ENCODE assay signal across 9 mouse cellular contexts in genomic region chr6:135144516-135144915, GRCm38 (mm10). TPM values are rescaled to one million over a fixed set of nuclear protein-coding genes. Genes with fewer than 3 reads are reported as not detected.
DNase-seq lines count a peak whose midpoint lies in the region; ATAC-seq and TF ChIP-seq lines count a peak whose summit lies in the region.
"Had no signal": no experiment of that assay in that cellular context is flagged by ENCODE, and none has a peak within 500 bp of the region (broad histone marks: within the 10 kb centered on the region; RNA-seq: fewer than 3 reads in every experiment).

No protein-coding gene starts in this region.

- H3K9me3 ChIP-seq in ES-E14 (ENCODE audit: control insufficient read depth, insufficient read depth, low read depth, low read length): no peaks in the 10 kb centered on the region
- H3K9me3 ChIP-seq in forebrain, embryonic 15.5 days: no peaks in the 10 kb centered on the region

- no peak overlapping the region for H3K4me2 ChIP-seq in forebrain, embryonic 15.5 days (replicated peaks)

- H3K36me3 ChIP-seq in ES-E14 (ENCODE audit: control insufficient read depth, insufficient read depth, low read length, poor library complexity, severe bottlenecking): peaks cover 4% of the 10 kb centered on the region; the same call in 1 of the 2 replicates
- no peaks in the 10 kb centered on the region for H3K36me3 ChIP-seq in forebrain, embryonic 15.5 days

- no peak overlapping the region for H3K27ac ChIP-seq in ES-E14 (ENCODE audit: insufficient read depth, low read depth, low read length, poor library complexity, severe bottlenecking)
- H3K27ac ChIP-seq in forebrain, embryonic 15.5 days (replicated peaks): 0 out of 2 replicates have a peak overlapping the region, but pooled peaks have one; percentile 35

- H3K9ac ChIP-seq in ES-E14 (ENCODE audit: insufficient read depth, low read depth, low read length, poor library complexity, severe bottlenecking): no peak overlapping the region
- H3K9ac ChIP-seq in forebrain, embryonic 15.5 days (replicated peaks): no peak overlapping the region

- no peak for ATAC-seq in CD4-positive, CD25-positive, alpha-beta regulatory T cell, adult 4 months
- ATAC-seq in forebrain, embryonic 15.5 days (replicated peaks): peak; percentile 59
- no peak for ATAC-seq in inflammation-experienced regulatory T-cells, adult 6 months

- no peak overlapping the region for H3K4me3 ChIP-seq in ES-E14 (ENCODE audit: insufficient read depth in 1 of 2, low read depth in 1 of 2, low read length in 2 of 2, poor library complexity in 1 of 2, severe bottlenecking in 1 of 2)
- no peak overlapping the region for H3K4me3 ChIP-seq in forebrain, embryonic 15.5 days

- DNase-seq in CD4-positive, CD25-positive, alpha-beta regulatory T cell, adult 2 months (ENCODE audit: low read depth, low spot score): peak; percentile 53
- DNase-seq in kidney, postnatal 10 days: peak; percentile 49
- DNase-seq in kidney, adult 18-20 months: no peak
- DNase-seq in ES-E14 (ENCODE audit: low read depth, low spot score): no peak
- peak; percentile 40 for DNase-seq in lung, postnatal 36 days

- 8% methylated on average over 3 of the region's 3 CpGs for WGBS in forebrain, embryonic 15.5 days

- H3K4me1 ChIP-seq in ES-E14 (ENCODE audit: control insufficient read depth in 2 of 2, insufficient read depth in 2 of 2, low read length in 2 of 2, poor library complexity in 1 of 2): no peaks in the 10 kb centered on the region
- H3K4me1 ChIP-seq in forebrain, embryonic 15.5 days: no peaks in the 10 kb centered on the region

- H3K27me3 ChIP-seq in forebrain, embryonic 15.5 days: no peaks in the 10 kb centered on the region

- in situ Hi-C loops in ES-E14 (cut with MboI; ENCODE audit: low sequenced_read_pairs in 2 of 2, unreplicated experiment in 2 of 2): no loop called here

TF ChIP-seq in ES-E14, 5 proteins besides CTCF, POLR2A, EP300 and RAD21:
- TF ChIP-seq MAFK (IDR thresholded peaks at IDR 0.05; ENCODE audit: insufficient read depth, low read depth, low read length) (0 out of 2 replicates have a peak, but pooled peaks have one; percentile 14), ZC3H11A (IDR thresholded peaks at IDR 0.05; ENCODE audit: borderline replicate concordance, low read depth, low read length) (peak; percentile 75), CHD2 (IDR thresholded peaks at IDR 0.05; ENCODE audit: low read depth, low read length) (no peak), HCFC1 (IDR thresholded peaks at IDR 0.05; ENCODE audit: borderline replicate concordance, insufficient read depth, low read length) (no peak), ZNF384 (IDR thresholded peaks at IDR 0.05; ENCODE audit: low read depth, low read length) (no peak)

RNA-seq across cellular contexts. Expression of gene Gprc5d, which starts 26.4 kb away (rescaled TPM):
- not detected for polyA plus RNA-seq in CD4-positive, CD25-positive, alpha-beta regulatory T cell, adult 4 months (2017; shearing (Covaris generic))
- total RNA-seq in ES-E14 (2012; rRNA removed): not detected in 2 replicates
- not detected in 2 replicates for polyA plus RNA-seq in forebrain, embryonic 15.5 days (2015; fragmentation: Nextera tagmentation; extraction: Ambion mirVana)
- not detected for polyA plus RNA-seq in inflammation-experienced regulatory T-cells, adult 6 months (2017; shearing (Covaris generic))
- polyA plus RNA-seq: heart, embryonic 16.5 days had no signal

RNA-seq across cellular contexts. Expression of gene Fam234b, which starts 53.3 kb away (rescaled TPM):
- 10 to 100 TPM; 18.0 to 23.1 TPM for polyA plus RNA-seq in CD4-positive, CD25-positive, alpha-beta regulatory T cell, adult 4 months (2017; shearing (Covaris generic))
- 7.5 and 13.8 TPM in 2 replicates for total RNA-seq in ES-E14 (2012; rRNA removed)
- polyA plus RNA-seq in forebrain, embryonic 15.5 days (2015; fragmentation: Nextera tagmentation; extraction: Ambion mirVana): 83.1 and 86.7 TPM in 2 replicates
- polyA plus RNA-seq in inflammation-experienced regulatory T-cells, adult 6 months (2017; shearing (Covaris generic)): 10 to 100 TPM; 21.9 to 30.2 (median 30.2) TPM

RNA-seq across cellular contexts. Expression of gene Hebp1, which starts 53.3 kb away (rescaled TPM):
- polyA plus RNA-seq in CD4-positive, CD25-positive, alpha-beta regulatory T cell, adult 4 months (2017; shearing (Covaris generic)): 1 to 10 TPM in 1 of 2 experiments, not detected in 1; 1.0 TPM
- 17.0 and 22.4 TPM in 2 replicates for total RNA-seq in ES-E14 (2012; rRNA removed)
- polyA plus RNA-seq in forebrain, embryonic 15.5 days (2015; fragmentation: Nextera tagmentation; extraction: Ambion mirVana): 2.6 and 2.8 TPM in 2 replicates
- polyA plus RNA-seq in inflammation-experienced regulatory T-cells, adult 6 months (2017; shearing (Covaris generic)): 1 to 10 TPM in 2 of 3 experiments, not detected in 1; 1.3 to 2.0 TPM

Comparison
In these comparisons a context has a peak if more than half of its experiments do, and no peak if none do; other contexts are left out.
1. DNase-seq: peak in CD4-positive, CD25-positive, alpha-beta regulatory T cell, adult 2 months (single experiment), kidney, postnatal 10 days (single experiment) and lung, postnatal 36 days (single experiment); none in kidney, adult 18-20 months (single experiment) and ES-E14 (single experiment).